Mouse (Mus musculus) lung, postnatal 4 days (tissue): Measurements from ENCODE around the gene Fam13c.

Source experiments
- DNase-seq, 2 experiments: peaks; one replicate each; pipeline ENCODE4 v3.0.0; 2021

The Fam13c gene

DNA sequence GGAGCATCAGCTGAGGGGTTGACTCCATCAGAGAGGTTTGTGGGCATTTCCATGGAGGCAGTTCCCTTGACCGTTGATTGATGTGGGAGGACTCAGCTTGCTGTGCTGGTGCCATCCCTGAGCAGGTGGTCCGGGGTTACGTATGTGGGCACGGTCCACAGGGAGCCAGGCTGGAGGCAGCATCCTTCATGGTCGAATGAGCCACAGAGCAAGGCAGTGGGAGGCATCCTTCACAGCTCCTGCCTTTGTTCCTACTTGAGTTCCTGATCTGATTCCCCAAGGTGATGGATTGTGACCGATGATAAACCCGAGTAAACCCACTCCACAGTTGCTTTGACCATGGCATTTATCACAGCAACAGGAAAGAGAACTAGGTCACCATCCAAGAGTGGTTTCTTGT lies 25.4 kb downstream of the Fam13c start:
- no peak for DNase-seq

DNA sequence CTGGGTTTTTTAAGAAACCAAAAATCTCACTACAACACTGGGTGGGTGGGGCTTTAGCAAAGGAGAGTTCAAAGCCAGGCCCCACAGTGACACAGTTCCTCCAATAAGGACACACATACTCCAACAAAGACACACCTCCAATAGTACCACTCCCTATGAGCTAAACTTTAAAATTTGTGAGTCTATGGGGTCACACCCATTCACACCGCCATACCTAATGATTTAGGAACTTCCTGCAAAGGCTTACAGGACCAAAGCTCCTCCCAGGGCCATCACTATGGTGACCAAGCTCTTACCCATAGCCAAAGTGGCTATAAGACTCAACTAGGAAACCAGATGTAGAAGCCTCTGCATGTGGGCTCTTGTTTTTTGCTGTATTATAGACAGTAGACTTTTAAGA lies 30.6 kb downstream of the Fam13c start:
- no peak for DNase-seq

DNA sequence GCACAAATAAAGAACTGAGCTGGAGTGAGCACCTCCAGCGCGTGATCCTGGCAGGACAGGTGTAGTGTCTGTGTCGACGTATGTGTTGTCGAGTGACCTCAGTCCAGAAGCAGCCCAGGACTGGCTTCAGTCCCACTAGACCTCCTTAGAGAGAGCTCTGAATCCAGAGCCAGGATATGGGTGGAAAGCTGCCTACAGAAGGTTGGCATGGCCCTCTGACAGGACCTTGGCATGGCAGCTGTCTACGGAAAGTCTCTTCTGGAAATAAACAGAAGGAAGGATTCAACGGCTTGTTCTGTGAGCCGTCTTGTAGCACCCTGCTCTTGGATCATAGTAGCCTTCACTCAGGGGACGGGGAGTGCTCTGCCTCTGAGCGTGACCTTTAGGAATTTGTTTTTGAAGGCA lies 37.5 kb downstream of the Fam13c start:
- DNase-seq, result peak in 1 of 2 experiments; percentile 28

DNA sequence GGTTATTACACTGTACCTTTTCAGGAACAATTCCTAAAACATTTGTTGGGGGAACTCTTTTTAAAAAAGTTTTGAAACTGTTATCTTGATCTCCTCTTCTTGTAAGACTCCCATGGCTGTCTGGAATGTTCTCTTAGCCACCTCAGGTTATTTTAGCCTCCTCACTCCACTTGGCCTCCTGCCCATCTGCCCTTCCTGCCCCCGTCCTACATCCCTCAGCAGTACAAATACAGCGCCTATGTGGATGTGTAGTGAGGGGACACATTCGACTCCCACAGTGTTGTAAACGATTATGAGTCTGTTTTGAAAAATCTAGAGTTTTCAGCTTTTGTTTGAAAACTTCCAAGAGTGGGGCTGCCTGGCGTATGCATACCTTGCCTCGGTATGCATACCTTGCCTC lies 43.5 kb downstream of the Fam13c start:
- peak; percentile 27 to 37 for DNase-seq

GRCm38 (mm10) chr10:70484568-70485286 lies 44.4 kb downstream of the Fam13c start:
- DNase-seq, result no peak

DNA sequence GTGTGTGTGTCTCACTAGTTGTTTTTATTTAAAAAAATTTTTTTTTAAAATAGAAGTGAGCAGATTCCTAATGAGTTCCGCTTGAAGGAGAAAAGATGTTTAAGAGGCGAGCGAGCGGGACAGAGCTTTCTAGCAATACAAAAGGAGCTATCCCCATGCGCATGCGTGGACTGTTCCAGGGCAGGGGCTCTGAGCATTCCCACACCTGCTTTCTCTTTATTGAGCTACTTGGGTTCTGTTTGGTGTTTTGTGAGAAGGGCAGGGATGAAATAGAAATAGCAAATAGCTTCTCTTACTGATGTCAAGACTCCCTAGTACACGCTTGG lies 45.0 kb downstream of the Fam13c start:
- peak in 1 of 2 experiments; percentile 13 for DNase-seq

DNA sequence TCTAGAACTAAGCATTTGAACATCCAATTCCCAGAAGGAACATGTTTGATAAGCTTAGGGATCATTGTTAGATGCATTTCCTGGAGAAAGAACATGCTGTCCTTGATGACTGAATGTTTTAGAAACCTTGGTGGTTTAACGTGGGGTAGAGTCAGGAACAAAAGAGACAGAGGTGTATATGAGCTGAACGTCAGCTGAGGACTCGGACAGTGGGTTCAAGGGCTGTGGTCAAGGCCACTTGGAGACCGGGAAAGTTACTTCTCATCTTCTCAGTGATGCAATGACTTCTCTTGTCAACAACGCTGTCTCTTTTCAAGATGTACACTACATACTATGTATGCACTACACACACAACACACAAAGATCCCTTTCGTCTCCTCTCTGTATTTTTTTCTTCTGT lies 46.4 kb downstream of the Fam13c start:
- no peak for DNase-seq

- no peak for DNase-seq
Measured at GRCm38 (mm10) chr10:70493891-70494290, 53.6 kb downstream of the Fam13c start.

- DNase-seq, result peak in 1 of 2 experiments; percentile 27
Measured at GRCm38 (mm10) chr10:70494441-70494840, 54.2 kb downstream of the Fam13c start.

- no peak for DNase-seq
Measured at GRCm38 (mm10) chr10:70495106-70496104, 55.1 kb downstream of the Fam13c start.

GRCm38 (mm10) chr10:70496938-70497337 lies 56.7 kb downstream of the Fam13c start:
- DNase-seq, result peak; percentile 48 to 77

DNA sequence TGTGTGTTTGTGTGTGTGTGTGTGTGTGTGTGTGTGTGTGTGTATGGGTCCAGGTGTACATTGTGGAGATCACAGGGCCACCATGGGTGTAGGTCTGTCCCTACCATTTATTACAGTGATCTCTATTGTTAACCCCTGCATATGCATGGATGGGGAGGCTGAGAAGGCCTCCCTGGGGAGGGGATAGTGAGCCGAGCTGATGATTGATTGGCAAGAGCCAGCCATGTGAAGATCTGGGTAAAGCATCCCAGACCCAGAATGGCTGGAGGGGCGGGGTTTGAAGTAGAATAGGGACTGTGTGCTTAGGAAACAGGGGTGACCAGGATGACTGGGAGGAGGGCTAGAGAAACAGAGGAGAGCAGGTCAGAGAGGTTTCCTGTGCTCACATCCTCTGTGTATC lies 58.0 kb downstream of the Fam13c start:
- no peak for DNase-seq

DNA sequence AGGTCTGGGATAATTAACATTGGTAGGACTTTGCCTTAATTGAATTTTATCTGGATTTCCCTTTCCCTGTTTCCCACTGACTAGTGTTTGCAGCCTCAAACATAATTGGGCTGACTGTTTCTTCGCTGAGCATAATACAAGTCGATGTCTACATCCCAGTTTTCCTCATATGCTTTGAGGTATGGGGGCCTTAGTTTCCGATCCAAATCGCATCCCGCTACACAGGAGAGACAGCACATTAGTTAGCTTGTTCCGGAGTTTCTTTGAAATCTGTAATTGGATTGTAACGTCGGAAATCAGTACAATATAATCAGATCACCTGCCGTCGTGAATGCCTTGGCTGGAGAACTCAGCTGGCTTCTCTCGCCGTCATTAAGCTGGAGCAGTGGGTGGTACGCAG lies 59.0 kb downstream of the Fam13c start:
- DNase-seq, result no peak

DNA sequence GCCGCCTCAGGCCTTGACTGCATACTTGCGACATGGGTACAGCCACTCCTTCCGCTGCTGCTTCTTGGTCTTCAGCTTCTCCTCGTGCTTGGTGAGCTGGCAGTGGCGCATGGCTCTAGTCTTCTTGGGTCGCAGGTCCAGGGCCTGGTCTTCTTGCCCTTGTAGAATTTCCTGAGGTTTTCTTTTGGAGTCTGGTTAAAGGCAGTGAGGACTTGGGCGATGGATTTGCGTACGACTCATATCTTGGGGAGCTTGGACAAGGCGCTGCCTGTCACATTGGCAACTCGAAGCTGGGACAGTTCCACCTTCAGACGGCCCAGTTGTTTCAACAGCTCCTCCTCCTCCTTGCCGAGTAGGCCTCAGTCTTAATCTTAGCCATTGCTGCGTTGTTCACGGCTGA lies 64.6 kb downstream of the Fam13c start:
- no peak for DNase-seq

- DNase-seq, result no peak
Measured at GRCm38 (mm10) chr10:70505395-70505794, 65.1 kb downstream of the Fam13c start.

- no peak for DNase-seq
Measured at GRCm38 (mm10) chr10:70505842-70506241, 65.6 kb downstream of the Fam13c start.

GRCm38 (mm10) chr10:70506499-70507168 lies 66.4 kb downstream of the Fam13c start:
- DNase-seq, result no peak

DNA sequence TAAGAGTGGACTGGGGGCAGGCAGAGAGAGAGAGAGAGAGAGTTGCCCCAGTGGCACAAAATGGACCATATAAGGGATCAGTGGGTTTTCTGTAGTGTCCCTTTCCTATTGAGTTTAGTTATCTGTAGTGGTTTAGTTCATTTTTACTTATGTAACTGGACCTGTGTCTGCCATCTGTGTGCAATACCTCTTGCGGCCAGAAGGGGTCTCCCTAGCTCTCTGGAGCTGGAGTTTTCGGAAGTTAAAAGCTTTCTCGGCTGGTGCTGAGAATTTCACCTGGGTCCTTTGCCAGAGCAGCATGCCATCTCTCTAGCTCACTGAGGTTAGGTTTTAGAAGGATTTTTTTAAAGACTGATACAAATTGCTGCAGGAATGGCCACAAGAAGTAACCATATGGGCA lies 67.6 kb downstream of the Fam13c start:
- no peak for DNase-seq

DNA sequence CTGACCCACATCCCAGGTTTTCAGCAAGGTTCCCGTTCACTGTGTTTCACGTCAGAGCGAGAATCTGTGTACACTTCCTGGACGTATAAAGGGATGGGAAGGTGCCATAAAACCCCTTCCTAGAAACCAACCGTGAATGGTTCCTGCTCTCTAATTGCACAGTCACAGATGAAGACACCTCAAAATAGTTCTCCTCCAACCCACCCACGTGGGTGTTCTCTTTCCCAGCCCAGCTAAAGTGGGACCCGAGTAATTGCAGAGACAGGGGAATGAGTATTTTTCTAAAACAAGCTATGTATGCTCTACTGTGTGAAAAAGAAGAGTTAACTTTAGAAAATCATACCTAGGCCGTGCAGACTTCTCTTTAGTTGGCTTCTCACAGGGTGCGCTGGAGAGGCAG lies 74.6 kb downstream of the Fam13c start:
- DNase-seq, result no peak

- no peak for DNase-seq
Measured at GRCm38 (mm10) chr10:70516661-70517060, 76.4 kb downstream of the Fam13c start.

- no peak for DNase-seq
Measured at GRCm38 (mm10) chr10:70519640-70520099, 79.4 kb downstream of the Fam13c start.

GRCm38 (mm10) chr10:70520143-70521131 lies 80.2 kb downstream of the Fam13c start:
- peak in 1 of 2 experiments; percentile 34 for DNase-seq
